Comparison of ENCODE assay signal across 7 mouse cellular contexts in genomic region chr5:122690486-122690885, GRCm38 (mm10).
"Had no signal": no experiment of that assay in that cellular context is flagged by ENCODE, and none has a peak within 500 bp of the region (broad histone marks: within the 10 kb centered on the region; RNA-seq: fewer than 3 reads in every experiment).

No protein-coding gene starts in this region.

- H3K4me2 ChIP-seq: limb, embryonic 15.5 days; lung, embryonic 15.5 days; midbrain, embryonic 13.5 days had no signal

- DNase-seq: kidney, adult 8-10 months; kidney, postnatal 25 days; right cerebral cortex, postnatal 14 days; thymus, postnatal 4 days had no signal

- H3K27ac ChIP-seq: limb, embryonic 15.5 days; lung, embryonic 15.5 days; midbrain, embryonic 13.5 days had no signal

- H3K4me1 ChIP-seq: limb, embryonic 15.5 days had no signal

- ATAC-seq: midbrain, embryonic 13.5 days had no signal

- H3K36me3 ChIP-seq: limb, embryonic 15.5 days; lung, embryonic 15.5 days; midbrain, embryonic 13.5 days had no signal

- H3K9ac ChIP-seq: limb, embryonic 15.5 days; lung, embryonic 15.5 days; midbrain, embryonic 13.5 days had no signal

- H3K4me3 ChIP-seq: limb, embryonic 15.5 days; lung, embryonic 15.5 days; midbrain, embryonic 13.5 days had no signal

- H3K27me3 ChIP-seq: limb, embryonic 15.5 days; lung, embryonic 15.5 days; midbrain, embryonic 13.5 days had no signal

- H3K9me3 ChIP-seq: limb, embryonic 15.5 days; lung, embryonic 15.5 days; midbrain, embryonic 13.5 days had no signal
